Mouse (Mus musculus) testis, adult 2 months (tissue): ENCODE results near the gene Olfr509. TPM values are rescaled to one million over a fixed set of nuclear protein-coding genes. Genes with fewer than 3 reads are reported as not detected.
"Not testable (repeated sequence)": the region's sequence is repeated elsewhere in the genome, so short reads cannot be mapped to it uniquely, and the experiment has no call there.

Experiments
- H3K27ac ChIP-seq: fragments of 200-500 bp; 2 replicates; pipeline ENCODE4 v1.5.1; 2012; ENCODE audit warnings: low read depth, low read length; ENCODE audit not compliant: control insufficient read depth, insufficient read depth
- H3K27me3 ChIP-seq: fragments of 200-500 bp; 2 replicates; pipeline ENCODE4 v1.6.1; 2012; ENCODE audit warnings: mild to moderate bottlenecking, low read length, moderate library complexity; ENCODE audit not compliant: control insufficient read depth, insufficient read depth
- H3K36me3 ChIP-seq: fragments of 200-500 bp; 2 replicates; pipeline ENCODE4 v1.6.1; 2012; ENCODE audit warnings: mild to moderate bottlenecking, low read length; ENCODE audit not compliant: control insufficient read depth, insufficient read depth
- H3K4me1 ChIP-seq: fragments of 200-500 bp; 2 replicates; pipeline ENCODE4 v1.6.1; 2012; ENCODE audit warnings: low read length; ENCODE audit not compliant: control insufficient read depth, insufficient read depth
- H3K4me3 ChIP-seq: fragments of 200-500 bp; 2 replicates; pipeline ENCODE4 v1.5.1; 2012; ENCODE audit warnings: low read depth, mild to moderate bottlenecking, low read length, moderate library complexity, mixed read lengths; ENCODE audit not compliant: control insufficient read depth
- CTCF ChIP-seq: fragments of 200-500 bp; IDR thresholded peaks from 2 replicates; pipeline ENCODE4 v1.5.1; 2012; ENCODE audit warnings: low read depth, mild to moderate bottlenecking, inconsistent platforms, low read length, moderate library complexity; ENCODE audit not compliant: control insufficient read depth, insufficient read depth, insufficient replicate concordance
- POLR2A ChIP-seq: fragments of 200-500 bp; IDR thresholded peaks from 2 replicates; pipeline ENCODE4 v1.6.1; 2012; ENCODE audit warnings: low read depth, mild to moderate bottlenecking, inconsistent platforms, low read length, moderate library complexity; ENCODE audit not compliant: control insufficient read depth
- polyA plus RNA-seq: library from polyadenylated mRNA; depleted of rRNA; stranded (reverse); fragments of >200 nt; gene quantifications from 2 replicates; pipeline ENCODE4 v1.2.3, GENCODE M21; 2012; rRNA removed

Olfr509 gene
- not detected in 2 replicates for polyA plus RNA-seq

DNA sequence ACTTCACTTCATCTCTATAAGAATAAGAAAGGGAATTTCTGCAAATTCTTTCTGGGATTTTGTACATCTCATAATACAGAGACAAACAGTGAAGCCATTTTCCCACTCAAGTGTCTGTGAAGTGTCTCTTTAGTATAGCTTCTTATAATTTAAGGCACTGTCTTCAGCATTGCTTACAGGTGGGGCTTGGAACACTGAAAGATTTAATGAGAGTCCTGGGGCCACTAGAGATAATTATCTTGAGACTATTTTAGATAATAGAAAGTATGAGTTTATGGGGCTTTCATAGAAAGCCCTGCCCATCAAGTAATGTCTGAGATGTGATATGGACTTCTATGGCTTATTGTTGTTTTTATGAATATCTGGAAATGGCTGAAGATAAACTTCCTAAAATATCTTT lies at the start of gene Olfr509:
TSS of gene Olfr509 (minus strand) at position 101 of the 400 bp plus-strand sequence.
- TF ChIP-seq CTCF (no peak), POLR2A (no peak)
- H3K27ac ChIP-seq, result no peak within 1 kb of the TSS
- no peaks in the 10 kb centered on the region for H3K36me3 ChIP-seq
- no peak within 1 kb of the TSS for H3K4me3 ChIP-seq
- H3K4me1 ChIP-seq, result no peaks in the 10 kb centered on the region
- no peaks in the 10 kb centered on the region for H3K27me3 ChIP-seq

DNA sequence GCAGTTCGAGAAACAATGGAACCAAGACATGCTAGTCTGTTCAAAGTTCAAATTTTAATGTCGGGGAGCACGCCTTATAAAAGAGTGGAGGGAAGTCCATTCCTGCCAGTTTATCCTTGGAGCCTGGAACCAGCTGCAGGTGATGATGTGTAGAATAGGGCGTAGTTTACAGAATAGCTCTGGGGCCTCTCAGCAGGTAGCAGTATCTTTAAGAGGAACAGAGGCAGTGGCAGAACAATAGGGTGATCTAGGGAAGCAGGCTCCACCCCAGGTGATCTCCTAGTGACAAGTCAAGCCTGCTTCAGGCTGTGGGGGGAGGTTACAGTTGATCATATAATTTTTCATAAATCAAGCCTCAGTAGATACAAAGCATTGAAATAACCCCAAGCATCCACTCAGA lies 27.2 kb upstream of the Olfr509 start:
- H3K4me3 ChIP-seq, result no peak overlapping the region
- H3K4me1 ChIP-seq, result no peaks in the 10 kb centered on the region
- H3K36me3 ChIP-seq, result no peaks in the 10 kb centered on the region
- no peaks in the 10 kb centered on the region for H3K27me3 ChIP-seq
- no peak overlapping the region for H3K27ac ChIP-seq
- TF ChIP-seq POLR2A, result no peak
- TF ChIP-seq CTCF, result no peak

DNA sequence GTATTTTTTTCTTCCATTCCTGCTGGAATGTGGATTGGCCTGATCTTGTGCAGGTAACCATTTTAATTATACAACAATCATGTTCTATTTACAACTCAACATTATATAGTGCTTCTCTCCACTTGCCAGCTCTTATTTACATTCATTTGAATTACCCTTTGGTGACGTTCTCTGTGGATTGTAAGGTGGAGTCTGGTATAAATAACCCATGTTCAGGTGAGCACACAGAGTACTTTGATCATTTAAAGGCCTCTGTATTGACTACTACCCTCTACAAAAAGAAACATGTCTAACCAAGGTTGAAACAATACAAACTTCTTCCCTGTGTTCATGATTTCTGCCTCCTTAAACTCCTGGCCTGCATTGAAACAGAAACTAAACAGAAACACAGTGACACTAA lies 19.4 kb upstream of the Olfr509 start:
- no peaks in the 10 kb centered on the region for H3K36me3 ChIP-seq
- H3K27me3 ChIP-seq, result no peaks in the 10 kb centered on the region
- no peak overlapping the region for H3K4me3 ChIP-seq

DNA sequence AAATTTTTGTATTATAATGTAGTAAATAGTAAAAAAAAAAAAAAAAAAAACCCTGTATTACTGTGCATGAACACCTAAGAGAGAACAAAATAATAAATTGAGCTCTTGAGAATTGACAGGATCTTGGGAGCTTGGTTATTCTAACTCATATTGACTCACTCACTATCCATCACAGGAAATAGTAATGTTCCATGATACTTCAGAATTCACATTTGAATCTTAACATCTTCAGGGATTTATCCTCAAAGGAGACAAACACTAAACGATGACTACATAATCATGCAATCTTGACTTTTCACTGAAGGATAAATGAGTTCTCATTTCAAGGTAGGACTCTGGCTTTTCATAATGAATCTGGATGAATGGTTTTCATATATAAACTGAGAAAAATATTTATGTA lies 14.4 kb upstream of the Olfr509 start, which contains the start of gene Olfr510:
TSS of gene Olfr510 (plus strand) at position 301 of the 400 bp plus-strand sequence.
- Histone ChIP-seq H3K27ac (no peak within 1 kb of the TSS), H3K4me3 (no peak within 1 kb of the TSS), H3K4me1 (no peaks in the 10 kb centered on the region), H3K36me3 (no peaks in the 10 kb centered on the region), H3K27me3 (no peaks in the 10 kb centered on the region)
- TF ChIP-seq CTCF, result no peak
- no peak for TF ChIP-seq POLR2A

More for the DNA sequence above, 19.4 kb upstream of the Olfr509 start:
- no peak for TF ChIP-seq CTCF
- TF ChIP-seq POLR2A, result no peak
- Histone ChIP-seq H3K4me1 (no peaks in the 10 kb centered on the region), H3K27ac (no peak overlapping the region)

DNA sequence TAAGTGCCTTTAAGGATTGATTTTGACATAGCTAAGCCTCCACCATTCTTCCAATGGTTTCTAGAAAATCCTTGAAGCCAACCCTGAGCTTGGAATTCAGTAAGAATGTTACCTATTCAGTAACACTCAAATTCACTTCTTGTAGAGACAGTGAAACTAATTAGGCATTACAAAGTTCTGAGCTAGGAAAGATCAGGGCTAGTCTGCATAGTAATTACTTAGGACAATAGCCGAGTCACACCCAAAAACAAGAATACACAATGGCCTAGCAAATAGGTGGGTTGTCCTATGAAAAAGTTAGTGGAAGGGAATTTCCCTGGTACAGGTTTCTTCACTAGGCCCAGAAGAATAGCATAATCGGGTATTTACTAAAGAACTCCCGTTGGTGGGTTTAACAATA lies 10.7 kb upstream of the Olfr509 start:
- TF ChIP-seq POLR2A (no peak), CTCF (no peak)
- no peak overlapping the region for H3K4me3 ChIP-seq
- H3K27ac ChIP-seq, result no peak overlapping the region
- no peaks in the 10 kb centered on the region for H3K4me1 ChIP-seq
- H3K27me3 ChIP-seq, result no peaks in the 10 kb centered on the region
- no peaks in the 10 kb centered on the region for H3K36me3 ChIP-seq

DNA sequence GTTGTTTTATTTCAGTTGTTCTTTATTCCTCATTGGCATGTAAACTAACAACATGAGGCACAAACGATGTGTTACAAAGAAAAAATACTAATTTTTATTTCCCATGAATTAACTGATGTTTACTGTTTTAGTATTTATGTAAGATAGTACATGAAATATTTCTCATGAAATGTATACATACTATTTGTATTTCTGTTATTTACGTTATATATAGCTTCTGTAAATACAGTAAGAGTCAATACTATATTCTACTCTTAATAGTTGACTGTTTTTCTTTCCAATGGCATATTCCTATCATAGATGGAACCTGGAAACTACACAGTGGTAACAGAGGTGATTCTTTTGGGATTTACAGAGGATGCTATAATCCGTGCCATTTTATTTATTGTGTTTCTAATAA lies 22.0 kb downstream of the Olfr509 start, which contains the start of gene Olfr508:
TSS of gene Olfr508 (plus strand) at position 301 of the 400 bp plus-strand sequence.
- TF ChIP-seq CTCF (no peak), POLR2A (no peak)
- H3K27ac ChIP-seq, result no peak within 1 kb of the TSS
- no peaks in the 10 kb centered on the region for H3K4me1 ChIP-seq
- no peaks in the 10 kb centered on the region for H3K27me3 ChIP-seq
- no peak within 1 kb of the TSS for H3K4me3 ChIP-seq
- no peaks in the 10 kb centered on the region for H3K36me3 ChIP-seq

DNA sequence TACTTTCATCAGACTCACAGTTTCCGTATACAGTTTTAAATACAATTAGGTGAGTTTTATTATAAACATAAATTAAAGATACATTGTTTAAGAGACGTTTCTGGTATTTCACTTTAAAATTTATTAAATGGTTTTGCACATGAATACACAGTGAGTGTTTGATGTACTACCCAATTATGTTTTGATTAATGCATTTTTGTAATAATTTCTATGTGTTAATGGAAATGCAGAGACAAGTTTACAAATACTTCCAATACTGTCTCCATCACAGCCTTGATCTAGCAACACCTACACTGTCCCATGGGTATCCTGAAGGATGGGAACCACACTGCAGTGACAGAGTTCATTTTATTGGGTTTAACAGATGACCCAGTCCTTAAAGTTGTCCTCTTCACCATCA lies 30.2 kb downstream of the Olfr509 start, which contains the start of gene Olfr507:
TSS of gene Olfr507 (plus strand) at position 301 of the 400 bp plus-strand sequence.
- TF ChIP-seq POLR2A (no peak), CTCF (no peak)
- Histone ChIP-seq H3K27ac (no peak within 1 kb of the TSS), H3K4me3 (no peak within 1 kb of the TSS), H3K27me3 (no peaks in the 10 kb centered on the region), H3K4me1 (no peaks in the 10 kb centered on the region), H3K36me3 (no peaks in the 10 kb centered on the region)

- H3K4me3 ChIP-seq, H3K4me1 ChIP-seq, H3K27me3 ChIP-seq, H3K36me3 ChIP-seq, H3K27ac ChIP-seq: not testable (repeated sequence)
Observed at GRCm38 (mm10) chr7:108616781-108617180, 34.9 kb downstream of the Olfr509 start.
